Mouse (Mus musculus) MEL (cell line): ENCODE measurements around the gene Trim14.

ENCODE experiments used
- CTCF ChIP-seq, 3 experiments: IDR thresholded peaks in 2 of 3; conservative IDR thresholded peaks in 1 of 3; 2 replicates each; pipeline ENCODE4 v1.5.1; 2011 to 2012; ENCODE audit warnings: low read length in 3 of 3, low read depth in 2 of 3, mild to moderate bottlenecking in 2 of 3, improper control_type of control experiment in 1 of 3, inconsistent platforms in 1 of 3, mixed read lengths in 1 of 3, moderate library complexity in 1 of 3; ENCODE audit not compliant: control insufficient read depth in 1 of 3, insufficient read depth in 1 of 3, poor library complexity in 1 of 3, severe bottlenecking in 1 of 3
- E2F4 ChIP-seq: IDR thresholded peaks from 2 replicates; pipeline ENCODE4 v1.6.1; 2011; ENCODE audit warnings: low read depth, low read length, improper control_type of control experiment, borderline replicate concordance
- ELF1 ChIP-seq: IDR thresholded peaks from 2 replicates; pipeline ENCODE4 v1.6.1; 2014; ENCODE audit warnings: low read depth, mild to moderate bottlenecking, inconsistent platforms, low read length, improper control_type of control experiment, moderate library complexity
- EP300 ChIP-seq, 2 experiments: IDR thresholded peaks; 2 replicates each; pipeline ENCODE4 v1.6.1; 2011; ENCODE audit warnings: improper control_type of control experiment in 2 of 2, low read length in 2 of 2, low read depth in 1 of 2, mild to moderate bottlenecking in 1 of 2
- GATA1 ChIP-seq: IDR thresholded peaks from 2 replicates; pipeline ENCODE4 v1.6.1; 2011; ENCODE audit warnings: low read depth, low read length, improper control_type of control experiment
- MAFK ChIP-seq: IDR thresholded peaks from 2 replicates; pipeline ENCODE4 v1.6.1; 2011; ENCODE audit warnings: low read depth, mild to moderate bottlenecking, low read length, improper control_type of control experiment, borderline replicate concordance
- MXI1 ChIP-seq: IDR thresholded peaks from 2 replicates; pipeline ENCODE4 v1.6.1; 2011; ENCODE audit warnings: mild to moderate bottlenecking, low read depth, low read length, improper control_type of control experiment
- POLR2A ChIP-seq, 2 experiments: IDR thresholded peaks; 2 replicates each; pipeline ENCODE4 v1.6.1; 2011 to 2012; ENCODE audit warnings: low read length in 2 of 2, mild to moderate bottlenecking in 2 of 2, control low read depth in 1 of 2, improper control_type of control experiment in 1 of 2, low read depth in 1 of 2, moderate library complexity in 1 of 2; ENCODE audit not compliant: control insufficient read depth in 1 of 2, insufficient read depth in 1 of 2, poor library complexity in 1 of 2
- POLR2AphosphoS2 ChIP-seq: IDR thresholded peaks from 2 replicates; pipeline ENCODE4 v1.6.1; 2011; ENCODE audit warnings: low read length, improper control_type of control experiment
- RAD21 ChIP-seq: IDR thresholded peaks from 2 replicates; pipeline ENCODE4 v1.6.1; 2011; ENCODE audit warnings: mild to moderate bottlenecking, low read depth, low read length, improper control_type of control experiment
- TCF12 ChIP-seq: IDR thresholded peaks from 2 replicates; pipeline ENCODE4 v1.6.1; 2014; ENCODE audit warnings: low read depth, mild to moderate bottlenecking, inconsistent platforms, low read length, improper control_type of control experiment, moderate library complexity
- USF1 ChIP-seq: IDR thresholded peaks from 2 replicates; pipeline ENCODE4 v1.6.1; 2014; ENCODE audit warnings: low read depth, mild to moderate bottlenecking, inconsistent platforms, low read length, improper control_type of control experiment, moderate library complexity
- USF2 ChIP-seq, 2 experiments: IDR thresholded peaks; 2 replicates each; pipeline ENCODE4 v1.6.1; 2011 to 2012; ENCODE audit warnings: improper control_type of control experiment in 2 of 2, low read length in 2 of 2, borderline replicate concordance in 1 of 2, inconsistent platforms in 1 of 2, low read depth in 1 of 2, mild to moderate bottlenecking in 1 of 2; ENCODE audit not compliant: insufficient read depth in 1 of 2
- ZC3H11A ChIP-seq: IDR thresholded peaks from 2 replicates; pipeline ENCODE4 v1.6.1; 2012; ENCODE audit warnings: low read depth, mild to moderate bottlenecking, inconsistent platforms, low read length, improper control_type of control experiment

DNA sequence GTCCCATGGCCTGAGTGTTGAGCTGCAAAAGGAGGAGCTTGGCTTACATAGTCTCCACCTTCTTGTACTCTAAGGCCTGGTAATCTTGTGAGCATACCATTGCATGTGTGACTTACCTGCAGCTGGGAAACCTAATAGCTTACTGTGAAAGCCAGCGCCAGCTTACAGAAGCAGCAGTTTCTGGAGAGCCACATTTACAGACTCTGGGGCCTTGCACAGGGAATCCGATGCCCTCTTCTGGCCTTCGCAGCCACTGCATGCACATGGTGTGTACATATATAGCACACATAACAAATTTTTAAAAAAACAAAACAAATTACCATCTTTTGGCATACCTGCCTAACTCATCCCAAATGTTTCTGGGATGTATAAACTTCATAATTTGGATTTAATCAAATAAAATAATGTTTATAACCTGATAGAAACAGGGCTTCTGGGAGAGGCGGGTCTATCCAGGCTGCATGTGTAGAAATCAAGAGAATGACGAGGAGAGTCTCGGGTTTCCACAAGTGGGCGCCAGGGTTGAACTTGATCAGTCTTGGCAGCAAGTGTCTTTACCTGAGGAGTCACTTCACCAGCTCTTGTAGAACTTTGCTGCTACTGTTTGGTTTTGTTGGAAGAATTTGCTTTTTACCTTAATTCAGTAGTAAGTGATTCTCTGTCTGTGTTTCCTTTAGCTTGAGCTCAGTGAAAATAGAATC lies 72.7 kb downstream of the Trim14 start:
- TF ChIP-seq POLR2A (IDR thresholded peaks at IDR 0.05; ENCODE audit: control insufficient read depth in 1 of 2, insufficient read depth in 1 of 2, low read depth in 1 of 2, low read length in 2 of 2, poor library complexity in 1 of 2) (no peak; a peak in 1 of 4 replicates), ELF1 (no peak), E2F4 (no peak), EP300 (IDR thresholded peaks at IDR 0.05; ENCODE audit: low read depth in 1 of 2, low read length in 2 of 2) (no peak), GATA1 (no peak), POLR2AphosphoS2 (no peak), ZC3H11A (peak; percentile 42), MXI1 (0 out of 2 replicates have a peak, but pooled peaks have one; percentile 39), CTCF (IDR thresholded peaks at IDR 0.05 in 2 of 3, conservative IDR thresholded peaks at IDR 0.05 in 1 of 3; ENCODE audit: control insufficient read depth in 1 of 3, insufficient read depth in 1 of 3, low read depth in 2 of 3, low read length in 3 of 3, poor library complexity in 1 of 3, severe bottlenecking in 1 of 3) (peak; percentile 56 to 68 (median 59)), MAFK (no peak), USF1 (no peak), RAD21 (peak; percentile 36; the same call in 1 of the 2 replicates), USF2 (IDR thresholded peaks at IDR 0.05; ENCODE audit: borderline replicate concordance in 1 of 2, insufficient read depth in 1 of 2, low read depth in 1 of 2, low read length in 2 of 2) (no peak), TCF12 (no peak)
